Mouse (Mus musculus) kidney, adult 2 months (tissue): ENCODE results near the gene 1110002E22Rik.

Source experiments
- CTCF ChIP-seq: fragments of 200-500 bp; conservative IDR thresholded peaks from 2 replicates; pipeline ENCODE4 v1.5.1; 2011; ENCODE audit warnings: low read depth, mild to moderate bottlenecking, control low read depth, low read length, moderate library complexity, mixed read lengths; ENCODE audit not compliant: insufficient read depth, insufficient read length
- POLR2A ChIP-seq: fragments of 200-500 bp; IDR thresholded peaks from one replicate; pipeline ENCODE4 v1.6.1; 2011; ENCODE audit warnings: low read depth, low read length, control low read depth

DNA sequence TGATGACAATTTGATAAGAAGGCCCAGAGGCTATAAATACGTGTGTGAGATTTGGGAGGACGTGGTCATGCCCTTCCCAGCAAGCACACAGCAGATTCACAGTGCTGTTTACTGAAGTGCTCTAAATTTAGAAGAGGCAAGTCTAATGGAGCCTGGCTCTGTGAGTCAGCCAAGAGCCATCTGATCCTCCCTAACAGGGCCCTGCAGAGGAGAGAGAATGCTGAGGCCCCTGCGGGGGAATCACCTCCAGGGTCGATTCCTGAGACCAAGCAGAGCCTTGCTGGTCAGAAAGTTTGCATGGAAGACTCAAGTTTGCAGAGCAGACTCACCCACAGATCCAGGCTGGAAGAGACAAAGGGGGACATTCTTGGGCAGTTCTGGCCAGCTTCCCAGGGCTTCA is 10.9 kb upstream of the 1110002E22Rik start:
- TF ChIP-seq CTCF (no peak), POLR2A (no peak)
